Mouse (Mus musculus) frontal cortex, postnatal 10 days (tissue): ENCODE results near the gene Rsbn1l.

Source experiments
- DNase-seq, 2 experiments: peaks; one replicate each; pipeline ENCODE4 v3.0.0; 2022; ENCODE audit warnings: low spot score in 2 of 2, mixed read lengths in 1 of 2

Gene Rsbn1l

DNA sequence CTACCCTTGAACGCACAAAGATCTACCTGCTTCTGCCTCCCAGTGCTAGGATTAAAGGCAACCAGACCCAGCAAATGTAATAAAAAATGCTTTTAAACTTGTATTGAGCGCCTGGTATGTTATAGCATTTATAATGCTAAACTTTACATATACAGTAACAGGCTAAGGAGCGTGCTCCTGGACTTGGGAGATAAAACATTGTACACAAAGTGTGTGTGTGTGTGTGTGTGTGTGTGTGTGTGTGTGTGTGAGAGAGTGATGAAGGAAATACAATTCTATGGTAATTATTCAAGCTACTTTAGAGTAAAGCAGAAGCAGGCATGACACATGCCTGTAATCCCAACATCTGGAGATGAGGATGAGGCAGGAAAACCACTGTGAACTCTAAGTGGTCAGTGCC is at the start of gene Rsbn1l:
Rsbn1l (minus strand) TSS at position 101 of the 400 bp plus-strand sequence.
- no peak for DNase-seq

GRCm38 (mm10) chr5:21002723-21003122 is 46.5 kb upstream of the Rsbn1l start:
- DNase-seq: no peak

GRCm38 (mm10) chr5:21001622-21002315 is 45.6 kb upstream of the Rsbn1l start:
- DNase-seq: no peak

DNA sequence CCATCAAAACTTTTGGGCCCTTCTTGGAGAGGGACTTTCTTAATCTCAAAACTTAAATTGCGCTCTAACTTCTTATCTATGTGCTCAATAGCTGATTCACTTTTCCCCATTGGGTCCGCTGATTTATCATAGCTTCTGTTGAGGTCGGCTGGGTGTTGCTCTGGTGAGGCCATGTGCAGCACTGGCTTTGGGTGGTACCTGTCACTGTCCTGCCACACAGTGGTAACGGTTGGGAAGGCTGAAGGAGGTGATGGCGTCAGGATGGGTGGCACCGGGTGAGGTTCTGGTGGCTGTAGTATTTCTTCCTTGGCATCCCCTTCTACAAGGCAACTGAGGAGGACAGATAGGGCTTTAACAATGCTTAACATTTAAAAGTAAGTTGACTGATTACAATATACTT is 42.2 kb upstream of the Rsbn1l start:
- DNase-seq: no peak

- no peak for DNase-seq
Observed at GRCm38 (mm10) chr5:20997555-20997954, 41.4 kb upstream of the Rsbn1l start.

- DNase-seq: no peak
Observed at GRCm38 (mm10) chr5:20990062-20990809, 34.0 kb upstream of the Rsbn1l start.

DNA sequence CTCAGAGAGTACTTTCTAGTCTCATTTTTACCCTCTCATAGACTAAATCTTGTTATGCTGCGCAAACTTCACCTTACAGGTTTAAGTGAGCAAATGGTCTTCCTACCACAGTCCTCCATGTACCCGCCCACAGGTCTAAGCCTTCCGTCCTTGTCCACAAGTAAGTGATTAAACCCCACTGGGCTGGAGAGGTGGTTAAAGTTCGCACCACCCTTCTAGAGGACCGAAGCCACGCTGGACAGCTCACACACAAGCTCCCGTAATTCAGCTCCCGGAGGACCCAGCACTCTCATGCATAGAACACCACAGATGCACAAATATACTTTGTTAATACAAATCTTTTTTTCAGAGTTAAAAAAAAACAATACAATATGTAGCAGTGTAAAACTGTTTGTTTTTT is 30.1 kb upstream of the Rsbn1l start:
- DNase-seq: no peak

DNA sequence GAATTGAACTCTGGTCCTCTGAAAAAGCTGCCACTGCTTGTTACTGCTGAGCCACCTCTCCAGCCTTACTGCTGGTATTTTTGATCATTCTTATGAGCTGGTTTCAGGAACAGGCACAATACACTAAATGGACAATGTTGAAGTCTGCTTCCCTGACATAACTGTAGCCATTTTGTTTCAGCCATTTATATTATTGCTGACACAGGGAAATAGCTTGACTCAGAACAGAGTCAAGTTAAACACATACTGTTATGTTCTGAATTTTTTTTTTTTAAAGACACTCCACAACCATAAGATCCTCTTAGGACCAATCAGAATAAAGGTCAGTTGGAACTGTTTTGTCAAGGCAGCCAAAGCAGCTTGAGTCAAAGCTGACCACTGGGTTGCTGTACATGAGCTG is 27.3 kb upstream of the Rsbn1l start:
- DNase-seq: no peak

DNA sequence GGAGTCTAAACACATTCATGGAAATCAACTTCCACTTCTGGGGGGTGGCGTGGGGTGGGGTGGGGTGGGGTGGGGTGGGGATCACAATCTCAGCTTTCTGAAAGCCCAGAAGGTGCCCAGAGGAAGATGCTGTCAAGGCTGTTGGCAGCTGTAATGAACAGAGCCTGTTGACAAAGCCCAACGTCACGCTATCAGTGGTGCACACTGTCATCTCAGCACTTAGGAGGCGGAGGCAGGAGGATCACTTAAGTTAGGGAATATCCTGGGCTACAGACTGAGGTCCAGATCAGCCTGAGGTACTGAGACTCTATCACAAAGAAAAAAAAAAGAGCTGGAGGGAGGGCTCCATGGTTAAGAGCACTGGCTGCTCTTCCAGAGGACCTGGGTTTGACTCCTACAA is 18.5 kb upstream of the Rsbn1l start:
- no peak for DNase-seq

GRCm38 (mm10) chr5:20973999-20974398 is 17.8 kb upstream of the Rsbn1l start:
- DNase-seq: no peak

GRCm38 (mm10) chr5:20973069-20973468 is 16.9 kb upstream of the Rsbn1l start:
- DNase-seq: no peak

DNA sequence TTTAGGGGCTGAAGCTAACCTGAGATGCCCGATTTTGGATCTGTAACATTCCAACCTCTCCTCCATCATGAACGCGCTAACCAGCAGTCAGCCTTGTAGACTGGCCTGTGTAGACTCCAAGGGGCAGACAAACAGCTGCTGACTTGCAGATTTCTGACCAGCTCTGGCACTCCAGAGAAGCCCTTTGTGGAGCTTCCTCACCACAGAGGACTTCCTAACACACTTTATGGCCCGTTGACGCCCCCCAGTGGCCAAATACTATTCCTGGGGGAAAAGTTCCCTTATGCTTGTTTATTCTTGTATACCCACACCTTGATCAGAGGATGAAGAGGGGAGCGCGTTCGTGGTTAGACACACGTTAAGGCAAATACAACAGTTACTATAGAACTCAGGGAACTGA is 12.8 kb upstream of the Rsbn1l start:
- peak in 1 of 2 experiments; percentile 22 for DNase-seq

GRCm38 (mm10) chr5:20968493-20968892 is 12.3 kb upstream of the Rsbn1l start:
- no peak for DNase-seq

- no peak for DNase-seq
Observed at GRCm38 (mm10) chr5:20967942-20968341, 11.7 kb upstream of the Rsbn1l start.

- no peak for DNase-seq
Observed at GRCm38 (mm10) chr5:20964446-20964845, 8.2 kb upstream of the Rsbn1l start.

- DNase-seq: peak in 1 of 2 experiments; percentile 12
Observed at GRCm38 (mm10) chr5:20963295-20963694, 7.1 kb upstream of the Rsbn1l start.

- no peak for DNase-seq
Observed at GRCm38 (mm10) chr5:20960927-20961326, 4.7 kb upstream of the Rsbn1l start.

DNA sequence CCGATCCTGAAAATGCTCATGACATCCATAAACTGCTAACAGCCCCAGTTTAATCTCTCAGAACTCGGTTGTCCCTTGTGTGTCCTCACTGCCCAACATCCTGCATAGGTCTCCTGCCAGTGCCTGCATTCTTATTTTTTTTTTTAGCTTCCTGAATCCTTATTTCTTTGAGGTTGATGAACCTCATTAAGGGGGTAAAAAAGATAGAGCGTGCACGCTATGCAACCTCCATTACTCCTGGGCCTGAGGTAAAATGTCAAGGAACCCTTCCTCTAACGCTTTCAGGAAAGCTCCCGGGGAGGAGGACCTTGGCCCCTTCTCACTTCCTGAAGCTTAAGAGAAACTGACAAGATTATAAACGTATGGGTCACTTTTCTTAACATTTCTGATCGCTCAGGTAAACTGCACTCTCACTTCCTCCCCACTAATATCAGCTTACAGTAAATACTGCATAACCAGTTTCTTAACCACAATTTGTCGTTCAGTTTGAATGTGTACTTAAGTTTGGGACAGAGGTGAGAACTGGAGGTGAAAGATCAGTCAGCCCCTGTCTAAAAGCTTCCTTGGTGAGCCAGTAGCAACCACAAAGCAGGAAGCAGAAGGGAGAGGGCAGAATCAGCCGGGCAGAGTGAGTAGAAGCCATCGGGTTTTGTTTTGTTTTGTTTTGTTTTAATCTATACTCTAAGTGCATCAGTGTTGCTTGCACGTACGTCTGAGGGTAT is 923 bp downstream of the Rsbn1l start:
- no peak for DNase-seq

GRCm38 (mm10) chr5:20952337-20952925 is 3.8 kb downstream of the Rsbn1l start:
- DNase-seq: no peak

DNA sequence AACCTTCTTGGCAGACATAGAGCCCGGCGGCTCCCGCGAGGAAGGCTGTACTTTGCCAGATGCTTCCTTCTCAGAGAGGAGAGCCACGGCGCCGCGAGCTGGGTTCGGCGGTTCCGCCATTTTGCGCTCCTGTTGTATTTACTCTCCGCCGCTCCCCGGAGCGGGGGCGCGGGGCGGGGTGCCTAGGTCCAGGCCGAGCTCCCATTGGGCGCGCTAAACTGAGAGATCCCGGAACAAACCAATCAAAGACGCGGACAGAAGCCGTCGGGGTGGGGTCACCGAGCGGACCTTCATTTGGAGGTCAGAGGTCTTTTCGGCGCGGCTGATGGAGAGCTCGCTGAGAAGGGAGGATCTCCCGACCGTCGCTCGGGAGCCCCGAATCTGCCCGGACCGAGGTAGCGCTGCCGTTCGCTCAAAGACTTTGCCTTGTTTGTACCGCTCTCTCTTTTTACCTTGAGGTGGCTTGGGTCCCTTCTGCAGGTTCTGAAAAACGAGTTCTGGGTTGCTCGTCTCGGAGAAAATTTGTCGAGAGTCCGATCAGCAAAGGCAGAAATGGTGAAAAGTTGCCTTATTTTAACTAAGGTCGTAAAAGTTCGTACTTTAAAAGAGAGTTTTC is 4.4 kb downstream of the Rsbn1l start:
- peak; percentile 94 to 95 for DNase-seq

DNA sequence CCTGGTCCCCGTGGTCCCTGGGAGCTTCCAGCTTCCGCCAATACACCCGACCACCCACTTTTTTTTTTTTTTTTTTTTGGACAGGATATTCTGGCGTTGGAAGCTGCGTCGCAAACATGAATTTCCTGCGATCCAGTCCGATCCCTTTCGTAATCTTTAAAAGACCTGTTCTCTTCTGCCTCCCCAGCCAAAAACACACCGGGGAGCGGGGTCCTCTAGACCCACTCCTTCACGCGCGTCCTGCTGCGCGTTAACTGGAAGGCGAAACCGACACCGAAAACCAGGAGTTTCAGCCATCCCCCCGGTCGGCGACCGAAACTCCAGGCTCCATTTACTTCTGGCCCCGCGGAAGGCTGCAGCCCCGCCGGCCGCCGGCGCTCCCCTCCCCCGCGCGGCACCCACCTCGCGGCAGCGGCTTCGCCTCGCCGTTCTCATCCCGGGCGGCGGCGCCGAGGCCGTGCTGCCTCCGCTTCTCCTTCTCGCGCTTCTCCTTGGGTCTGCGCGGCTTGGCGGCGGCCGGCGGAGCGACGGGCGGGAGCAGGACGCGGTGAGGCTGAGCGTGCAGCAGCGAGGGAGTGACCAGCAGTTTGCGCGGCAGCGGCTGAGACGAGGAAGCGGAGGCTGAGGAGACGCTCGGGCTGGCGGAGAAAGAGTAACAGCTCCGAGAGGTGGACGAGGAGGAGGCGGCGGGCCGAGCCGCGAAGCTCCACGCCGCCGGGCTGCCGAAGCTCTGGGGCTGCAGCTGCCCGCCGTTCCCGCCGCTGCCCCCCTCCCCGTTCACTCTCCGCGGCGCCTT is 5.1 kb downstream of the Rsbn1l start:
- DNase-seq: peak; percentile 23 to 63
